In the genomic region with DNA sequence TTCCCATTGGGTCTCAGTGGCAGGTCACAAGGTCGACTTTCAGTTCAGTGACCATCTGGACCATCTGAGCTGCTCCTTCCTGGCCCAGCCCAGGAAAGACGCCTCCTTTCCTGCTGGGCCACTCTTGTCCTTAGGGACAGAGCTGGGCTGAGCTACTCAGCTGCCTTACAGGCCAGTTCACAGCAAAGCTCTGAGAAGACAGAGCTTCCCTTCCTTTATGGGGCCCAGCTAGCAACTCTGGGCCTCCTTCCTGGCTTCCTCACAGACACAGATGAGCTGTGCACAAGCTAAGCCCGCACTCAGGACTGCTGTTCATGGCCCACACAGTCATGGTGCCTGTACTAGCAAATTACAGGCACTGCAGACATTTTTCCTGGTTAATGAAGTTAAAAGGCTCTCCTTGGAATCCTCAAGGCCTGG, we compare ENCODE assay signal across 9 mouse cellular contexts. TPM values are rescaled to one million over a fixed set of nuclear protein-coding genes. Genes with fewer than 3 reads are reported as not detected.
A peak's percentile ranks its signal among the peaks of the same experiment; 100 is the strongest.
DNase-seq lines count a peak whose midpoint lies in the region; ATAC-seq and TF ChIP-seq lines count a peak whose summit lies in the region.
"Had no signal": no experiment of that assay in that cellular context is flagged by ENCODE, and none has a peak within 500 bp of the region (broad histone marks: within the 10 kb centered on the region; RNA-seq: fewer than 3 reads in every experiment).

No protein-coding gene starts in this region.

- 28% methylated on average over 3 of the region's 3 CpGs for WGBS in kidney, embryonic 16.5 days
- 47% methylated on average over 3 of the region's 3 CpGs for WGBS in hindbrain, postnatal 0 days
- 44% methylated on average over 3 of the region's 3 CpGs for WGBS in midbrain, embryonic 14.5 days

- H3K27ac ChIP-seq in kidney, embryonic 16.5 days (ENCODE audit: low read length) = peak overlapping the region; percentile 59
- peak overlapping the region; percentile 46; the same call in 1 of the 2 replicates for H3K27ac ChIP-seq in hindbrain, postnatal 0 days
- peak overlapping the region; percentile 63; the same call in 1 of the 2 replicates for H3K27ac ChIP-seq in midbrain, embryonic 14.5 days (replicated peaks; ENCODE audit: low read depth, low read length)

- H3K4me1 ChIP-seq in kidney, embryonic 16.5 days (ENCODE audit: insufficient read depth, low read length) = peaks cover 23% of the 10 kb centered on the region
- H3K4me1 ChIP-seq in hindbrain, postnatal 0 days (ENCODE audit: insufficient read depth, low read length) = peaks cover 4% of the 10 kb centered on the region; the same call in 1 of the 2 replicates
- 0 out of 2 replicates have a peak, but pooled peaks cover 4% of the 10 kb centered on the region for H3K4me1 ChIP-seq in midbrain, embryonic 14.5 days (ENCODE audit: control insufficient read depth, insufficient read depth, low read length)

- ATAC-seq in kidney, embryonic 16.5 days (ENCODE audit: low FRiP score, low TSS enrichment) = no peak
- ATAC-seq in hindbrain, postnatal 0 days = no peak
- ATAC-seq in midbrain, embryonic 14.5 days (ENCODE audit: low FRiP score, low TSS enrichment) = no peak

- no peaks in the 10 kb centered on the region for H3K9me3 ChIP-seq in kidney, embryonic 16.5 days (ENCODE audit: low read length)
- no peaks in the 10 kb centered on the region for H3K9me3 ChIP-seq in hindbrain, postnatal 0 days (ENCODE audit: low read length)
- H3K9me3 ChIP-seq in midbrain, embryonic 14.5 days (ENCODE audit: control insufficient read depth, low read length) = no peaks in the 10 kb centered on the region

- H3K36me3 ChIP-seq in kidney, embryonic 16.5 days (ENCODE audit: insufficient read depth, low read length) = no peaks in the 10 kb centered on the region
- no peaks in the 10 kb centered on the region for H3K36me3 ChIP-seq in hindbrain, postnatal 0 days (ENCODE audit: insufficient read depth, low read length)
- no peaks in the 10 kb centered on the region for H3K36me3 ChIP-seq in midbrain, embryonic 14.5 days (ENCODE audit: control insufficient read depth, insufficient read depth, low read length)

- H3K4me3 ChIP-seq in kidney, embryonic 16.5 days (ENCODE audit: low read length) = no peak overlapping the region
- no peak overlapping the region for H3K4me3 ChIP-seq in hindbrain, postnatal 0 days (ENCODE audit: low read length)
- no peak overlapping the region for H3K4me3 ChIP-seq in midbrain, embryonic 14.5 days (replicated peaks; ENCODE audit: low read depth, low read length)

- no peak for TF ChIP-seq CTCF in hindbrain, postnatal 0 days (IDR thresholded peaks at IDR 0.05; ENCODE audit: low read depth)

- DNase-seq in kidney, adult 8-10 months = no peak
- peak; percentile 98 for DNase-seq in heart, adult 11 months
- no peak for DNase-seq in hindbrain, postnatal 0 days (ENCODE audit: low spot score)
- DNase-seq in midbrain, embryonic 14.5 days = no peak
- no peak for DNase-seq in cerebellum, postnatal 36 days
- DNase-seq in frontal cortex, adult 2 months (ENCODE audit: extremely low spot score in 1 of 2, low spot score in 1 of 2) = no peak
- no peak for DNase-seq in layer of hippocampus, adult 9-10 months (ENCODE audit: low spot score)

- no peak overlapping the region for H3K4me2 ChIP-seq in kidney, embryonic 16.5 days (replicated peaks; ENCODE audit: low read depth, low read length)
- H3K4me2 ChIP-seq in hindbrain, postnatal 0 days (ENCODE audit: low read depth, low read length) = no peak overlapping the region
- no peak overlapping the region for H3K4me2 ChIP-seq in midbrain, embryonic 14.5 days (ENCODE audit: low read length)

- H3K27me3 ChIP-seq in kidney, embryonic 16.5 days (ENCODE audit: insufficient read depth, low read length) = no peaks in the 10 kb centered on the region
- no peaks in the 10 kb centered on the region for H3K27me3 ChIP-seq in hindbrain, postnatal 0 days (ENCODE audit: insufficient read depth, low read length)
- no peaks in the 10 kb centered on the region for H3K27me3 ChIP-seq in midbrain, embryonic 14.5 days (ENCODE audit: control insufficient read depth, insufficient read depth, low read length)

- H3K9ac ChIP-seq in kidney, embryonic 16.5 days (replicated peaks; ENCODE audit: low read length) = 0 out of 2 replicates have a peak overlapping the region, but pooled peaks have one; percentile 22
- H3K9ac ChIP-seq in hindbrain, postnatal 0 days (replicated peaks; ENCODE audit: low read length) = no peak overlapping the region
- H3K9ac ChIP-seq in midbrain, embryonic 14.5 days (replicated peaks; ENCODE audit: low read length) = no peak overlapping the region; the same call in 1 of the 2 replicates

RNA-seq across cellular contexts. Expression of gene 4930404H24Rik, which starts 34.6 kb away (rescaled TPM):
- not detected in 2 replicates for polyA plus RNA-seq in kidney, embryonic 16.5 days (2015; fragmentation: Nextera tagmentation; extraction: Ambion mirVana)
- not detected in 2 replicates for total RNA-seq in hindbrain, postnatal 0 days (2014; rRNA removed)
- polyA plus RNA-seq in hindbrain, postnatal 0 days (2015; fragmentation: Nextera tagmentation; extraction: Ambion mirVana) = not detected in 2 replicates
- not detected in 2 replicates for polyA plus RNA-seq in midbrain, embryonic 14.5 days (2014; fragmentation: Nextera tagmentation; extraction: Ambion mirVana)
- polyA plus RNA-seq in frontal cortex, adult 2 months (2012; rRNA removed) = not detected in 2 replicates
- total RNA-seq: left cerebral cortex, postnatal 10 days had no signal
